Mouse (Mus musculus): ENCODE measurements around the gene Blm.

Blm gene

GRCm38 (mm10) chr7:80412279-80412678, 122.6 kb downstream of the Blm start:
- no peak for DNase-seq (ENCODE audit: extremely low read depth, low read depth, low spot score)

DNA sequence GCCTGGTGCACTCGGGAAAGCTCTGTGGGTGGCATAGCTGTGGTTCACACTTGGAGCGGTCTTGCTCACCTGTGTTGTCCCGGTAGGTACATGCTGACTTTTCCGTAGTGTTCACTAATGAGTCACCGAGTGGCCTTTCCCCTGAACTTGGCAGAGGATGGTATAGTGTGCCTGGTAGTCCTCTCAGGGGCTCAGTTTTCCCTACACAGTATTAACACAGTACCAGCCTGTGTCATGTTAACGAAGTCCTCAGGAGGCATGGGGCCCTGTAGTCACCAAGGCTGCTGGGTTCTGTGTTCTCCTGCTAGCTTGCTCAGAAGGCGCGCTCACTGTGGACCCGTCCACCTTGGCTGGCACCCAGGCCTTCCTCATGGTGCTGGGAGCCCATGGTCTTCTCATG, 124.5 kb downstream of the Blm start:
- no peak for DNase-seq (ENCODE audit: extremely low read depth, low read depth, low spot score)

- no peak for DNase-seq (ENCODE audit: extremely low read depth, low read depth, low spot score)
Observed at GRCm38 (mm10) chr7:80407712-80408111, 127.2 kb downstream of the Blm start.

DNA sequence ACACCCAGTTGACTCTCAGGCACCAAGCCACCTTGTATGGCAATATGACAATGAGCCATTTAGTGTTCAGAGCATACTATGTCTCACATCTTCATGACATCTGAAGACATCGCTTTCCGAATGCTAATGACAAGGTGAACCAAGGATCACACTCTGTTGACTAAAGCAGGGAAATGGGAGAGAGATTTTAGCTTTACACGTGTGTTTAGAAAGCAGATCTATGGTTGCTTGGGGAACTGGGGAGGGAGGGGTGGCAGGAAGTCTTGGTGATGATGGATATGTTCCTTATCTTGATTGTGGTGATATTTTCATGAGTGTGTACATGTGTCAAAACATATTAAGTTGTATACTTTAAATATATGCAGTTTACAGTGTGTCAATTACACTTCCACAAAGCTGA, 128.7 kb downstream of the Blm start:
- DNase-seq (ENCODE audit: extremely low read depth, low read depth, low spot score): no peak

GRCm38 (mm10) chr7:80405188-80405695, 129.7 kb downstream of the Blm start, which contains the start of gene Furin:
Gene Furin, minus strand, starts transcription at chr7:80405436.
- no peak for DNase-seq (ENCODE audit: extremely low read depth, low read depth, low spot score)
